ENCODE assay signal across 12 mouse cellular contexts in genomic region chr1:159760970-159761369, GRCm38 (mm10).
DNase-seq lines count a peak whose midpoint lies in the region; ATAC-seq lines count a peak whose summit lies in the region.
"Had no signal": no experiment of that assay in that cellular context is flagged by ENCODE, and none has a peak within 500 bp of the region (broad histone marks: within the 10 kb centered on the region; RNA-seq: fewer than 3 reads in every experiment).

No protein-coding gene starts in this region.

- H3K27me3 ChIP-seq in neural tube, embryonic 13.5 days: no peaks in the 10 kb centered on the region
- H3K27me3 ChIP-seq in neural tube, embryonic 15.5 days (replicated peaks): no peaks in the 10 kb centered on the region
- no peaks in the 10 kb centered on the region for H3K27me3 ChIP-seq in forebrain, embryonic 16.5 days (replicated peaks; ENCODE audit: control insufficient read depth, insufficient read depth, low read length)
- H3K27me3 ChIP-seq: embryonic facial prominence, embryonic 12.5 days had no signal

- H3K4me1 ChIP-seq in neural tube, embryonic 13.5 days (replicated peaks): no peaks in the 10 kb centered on the region
- peaks cover 3% of the 10 kb centered on the region for H3K4me1 ChIP-seq in neural tube, embryonic 15.5 days
- peaks cover 10% of the 10 kb centered on the region; the same call in 1 of the 2 replicates for H3K4me1 ChIP-seq in forebrain, embryonic 16.5 days (replicated peaks; ENCODE audit: control insufficient read depth, insufficient read depth, low read length)
- H3K4me1 ChIP-seq: embryonic facial prominence, embryonic 12.5 days had no signal

- peak; percentile 26 to 53 for DNase-seq in frontal cortex, postnatal 10 days (ENCODE audit: low spot score in 2 of 2)
- no peak for DNase-seq in frontal cortex, postnatal 25 days (ENCODE audit: low spot score in 2 of 2)
- peak; percentile 21 to 34 for DNase-seq in right cerebral cortex, postnatal 36 days (ENCODE audit: low spot score in 2 of 2)
- no peak for DNase-seq in gastrocnemius, adult 18-20 months (ENCODE audit: low spot score)
- DNase-seq: gastrocnemius, postnatal 25 days; heart, postnatal 10 days; kidney, adult 2 months; lung, adult 18-20 months had no signal

- no peak overlapping the region for H3K27ac ChIP-seq in neural tube, embryonic 13.5 days (replicated peaks)
- no peak overlapping the region for H3K27ac ChIP-seq in neural tube, embryonic 15.5 days (replicated peaks)
- no peak overlapping the region for H3K27ac ChIP-seq in forebrain, embryonic 16.5 days (ENCODE audit: low read length)
- H3K27ac ChIP-seq: embryonic facial prominence, embryonic 12.5 days had no signal

- H3K9me3 ChIP-seq in neural tube, embryonic 13.5 days: 0 out of 2 replicates have a peak, but pooled peaks cover 4% of the 10 kb centered on the region
- no peaks in the 10 kb centered on the region for H3K9me3 ChIP-seq in neural tube, embryonic 15.5 days (replicated peaks)
- no peaks in the 10 kb centered on the region for H3K9me3 ChIP-seq in forebrain, embryonic 16.5 days (ENCODE audit: control insufficient read depth, low read length)
- H3K9me3 ChIP-seq: embryonic facial prominence, embryonic 12.5 days had no signal

- no peaks in the 10 kb centered on the region for H3K36me3 ChIP-seq in neural tube, embryonic 13.5 days
- H3K36me3 ChIP-seq in neural tube, embryonic 15.5 days: no peaks in the 10 kb centered on the region
- H3K36me3 ChIP-seq in forebrain, embryonic 16.5 days (ENCODE audit: control insufficient read depth, insufficient read depth): no peaks in the 10 kb centered on the region
- H3K36me3 ChIP-seq: embryonic facial prominence, embryonic 12.5 days had no signal

- no peak overlapping the region for H3K4me3 ChIP-seq in neural tube, embryonic 13.5 days
- no peak overlapping the region for H3K4me3 ChIP-seq in neural tube, embryonic 15.5 days (replicated peaks)
- H3K4me3 ChIP-seq in forebrain, embryonic 16.5 days (replicated peaks; ENCODE audit: low read length): no peak overlapping the region
- H3K4me3 ChIP-seq: embryonic facial prominence, embryonic 12.5 days had no signal

- 0 out of 2 replicates have a peak, but pooled peaks have one; percentile 43 for ATAC-seq in neural tube, embryonic 13.5 days (ENCODE audit: low read depth)
- ATAC-seq in neural tube, embryonic 15.5 days (ENCODE audit: low FRiP score): no peak; the same call in 1 of the 2 replicates
- peak; percentile 92 for ATAC-seq in forebrain, embryonic 16.5 days

- no peak overlapping the region for H3K9ac ChIP-seq in neural tube, embryonic 13.5 days
- H3K9ac ChIP-seq in neural tube, embryonic 15.5 days (replicated peaks): no peak overlapping the region
- H3K9ac ChIP-seq in forebrain, embryonic 16.5 days (replicated peaks; ENCODE audit: low read depth, low read length): no peak overlapping the region
- H3K9ac ChIP-seq: embryonic facial prominence, embryonic 12.5 days had no signal

- H3K4me2 ChIP-seq in neural tube, embryonic 13.5 days: no peak overlapping the region
- H3K4me2 ChIP-seq in neural tube, embryonic 15.5 days: no peak overlapping the region
- no peak overlapping the region for H3K4me2 ChIP-seq in forebrain, embryonic 16.5 days (ENCODE audit: low read length)
- H3K4me2 ChIP-seq: embryonic facial prominence, embryonic 12.5 days had no signal

Comparison
In these comparisons a context has a peak if more than half of its experiments do, and no peak if none do; other contexts are left out.
1. DNase-seq: peak in frontal cortex, postnatal 10 days (2 of 2) and right cerebral cortex, postnatal 36 days (2 of 2); none in frontal cortex, postnatal 25 days (0 of 2) and gastrocnemius, adult 18-20 months (single experiment).